Mouse (Mus musculus) embryonic facial prominence, embryonic 11.5 days (tissue): ENCODE measurements around the gene Rabep1. TPM values are rescaled to one million over a fixed set of nuclear protein-coding genes. Genes with fewer than 3 reads are reported as not detected.

Source experiments
- ATAC-seq: fragments of 200-750 bp; cut with Nextera tagmentation; replicated peaks from 2 replicates; pipeline ENCODE4 v1.8.0; 2017; ENCODE audit warnings: low read depth; ENCODE audit not compliant: insufficient number of reproducible peaks, low FRiP score, low TSS enrichment
- DNase-seq: peaks from one replicate; pipeline ENCODE4 v3.0.0-alpha.2; 2015; ENCODE audit warnings: low spot score
- H3K27ac ChIP-seq: fragments of 300-500 bp; sonication (generic); replicated peaks from 2 replicates; pipeline ENCODE4 v1.5.1; 2014; ENCODE audit warnings: mild to moderate bottlenecking, low read depth, low read length, control low read depth
- H3K27me3 ChIP-seq: fragments of 300-500 bp; sonication (generic); 2 replicates; pipeline ENCODE4 v1.6.1; 2014; ENCODE audit warnings: mild to moderate bottlenecking, low read length, moderate library complexity, mixed read lengths; ENCODE audit not compliant: control insufficient read depth, insufficient read depth
- H3K36me3 ChIP-seq: fragments of 300-500 bp; sonication (generic); replicated peaks from 2 replicates; pipeline ENCODE4 v1.6.1; 2014; ENCODE audit warnings: low read depth, mild to moderate bottlenecking, low read length, moderate library complexity, mixed read lengths; ENCODE audit not compliant: control insufficient read depth, insufficient read depth
- H3K4me1 ChIP-seq: fragments of 300-500 bp; sonication (generic); 2 replicates; pipeline ENCODE4 v1.6.1; 2014; ENCODE audit warnings: low read length, mixed read lengths; ENCODE audit not compliant: control insufficient read depth, insufficient read depth
- H3K4me2 ChIP-seq: fragments of 300-500 bp; sonication (generic); 2 replicates; pipeline ENCODE4 v1.6.1; 2014; ENCODE audit warnings: low read depth, mild to moderate bottlenecking, control low read depth, low read length, moderate library complexity
- H3K4me3 ChIP-seq: fragments of 300-500 bp; sonication (generic); 2 replicates; pipeline ENCODE4 v1.5.1; 2014; ENCODE audit warnings: low read depth, low read length, control low read depth
- H3K9ac ChIP-seq: fragments of 300-500 bp; sonication (generic); replicated peaks from 2 replicates; pipeline ENCODE4 v1.6.1; 2014; ENCODE audit warnings: mild to moderate bottlenecking, control low read depth, low read length
- H3K9me3 ChIP-seq: fragments of 300-500 bp; sonication (generic); replicated peaks from 2 replicates; pipeline ENCODE4 v1.6.1; 2016; ENCODE audit warnings: mild to moderate bottlenecking, low read length, inconsistent platforms, mixed read lengths; ENCODE audit not compliant: control insufficient read depth
- WGBS: fragments of 180-500 bp; shearing (Covaris S2); extraction: QIAGEN DNeasy Blood & Tissue Kit; methylation state at CpG from one replicate; pipeline ENCODE4 v1.1.7; 2014; 5-methylcytosine and 5-hydroxymethylcytosine counted together
- polyA plus RNA-seq: library from polyadenylated mRNA; unstranded; fragments of >200 nt; fragmentation: Nextera tagmentation; extraction: Ambion mirVana; gene quantifications from 2 replicates; pipeline ENCODE4 v1.2.1, GENCODE M21; 2014

The Rabep1 gene
- polyA plus RNA-seq, 1 experiment from 2014 or later = 36.6 TPM

GRCm38 (mm10) chr11:70960786-70961554 lies 116.4 kb downstream of the Rabep1 start:
- Histone ChIP-seq H3K9me3 (no peaks in the 10 kb centered on the region), H3K9ac (no peak overlapping the region), H3K27ac (no peak overlapping the region), H3K4me3 (no peak overlapping the region), H3K36me3 (peaks cover 20% of the 10 kb centered on the region), H3K27me3 (no peaks in the 10 kb centered on the region), H3K4me2 (no peak overlapping the region), H3K4me1 (no peaks in the 10 kb centered on the region)
- 94% methylated on average over 5 of the region's 5 CpGs for WGBS
- DNase-seq (no peak), ATAC-seq (no peak)

- no peak overlapping the region for H3K9ac ChIP-seq
- ATAC-seq (no peak), DNase-seq (no peak)
- no peak overlapping the region for H3K4me2 ChIP-seq
- no peaks in the 10 kb centered on the region for H3K27me3 ChIP-seq
- H3K9me3 ChIP-seq = no peaks in the 10 kb centered on the region
- H3K36me3 ChIP-seq = peaks cover 11% of the 10 kb centered on the region
- no peaks in the 10 kb centered on the region for H3K4me1 ChIP-seq
- no peak overlapping the region for H3K4me3 ChIP-seq
- H3K27ac ChIP-seq = no peak overlapping the region
- 75% methylated on average over 4 of the region's 4 CpGs for WGBS
Observed at GRCm38 (mm10) chr11:70964222-70964907, 119.8 kb downstream of the Rabep1 start.

GRCm38 (mm10) chr11:70969271-70969794 lies 124.8 kb downstream of the Rabep1 start:
- H3K4me2 ChIP-seq = peak overlapping the region; percentile 65
- no peaks in the 10 kb centered on the region for H3K9me3 ChIP-seq
- DNase-seq (peak; percentile 47), ATAC-seq (no peak)
- no peaks in the 10 kb centered on the region for H3K27me3 ChIP-seq
- H3K27ac ChIP-seq = peak overlapping the region; percentile 68; the same call in 1 of the 2 replicates
- H3K36me3 ChIP-seq = peaks cover 5% of the 10 kb centered on the region
- H3K4me1 ChIP-seq = no peaks in the 10 kb centered on the region
- WGBS = under 1% methylated on average over 25 of the region's 25 CpGs
- peak overlapping the region; percentile 93 for H3K4me3 ChIP-seq
- H3K9ac ChIP-seq = peak overlapping the region; percentile 96

- Histone ChIP-seq H3K27ac (peak within 1 kb of the TSS; percentile 68; the same call in 1 of the 2 replicates), H3K27me3 (no peaks in the 10 kb centered on the region), H3K4me3 (peak within 1 kb of the TSS; percentile 93), H3K9me3 (no peaks in the 10 kb centered on the region), H3K9ac (peak within 1 kb of the TSS; percentile 96), H3K36me3 (0 out of 2 replicates have a peak, but pooled peaks cover 2% of the 10 kb centered on the region), H3K4me2 (peak within 1 kb of the TSS; percentile 66), H3K4me1 (no peaks in the 10 kb centered on the region)
- ATAC-seq (peak; percentile 98), DNase-seq (peak; percentile 97)
- under 1% methylated on average over 43 of the region's 43 CpGs for whole genome bisulfite sequencing
Observed at GRCm38 (mm10) chr11:70969821-70970559, 125.4 kb downstream of the Rabep1 start, which contains the start of the genes Nup88 and Rpain. TSS of gene Nup88 (minus strand) at chr11:70969973. TSS of gene Rpain (plus strand) at chr11:70970213.

GRCm38 (mm10) chr11:70970560-70971540 lies 126.3 kb downstream of the Rabep1 start:
- Histone ChIP-seq H3K4me2 (peak overlapping the region; percentile 66), H3K4me3 (peak overlapping the region; percentile 93), H3K27me3 (no peaks in the 10 kb centered on the region), H3K9me3 (no peaks in the 10 kb centered on the region), H3K27ac (no peak overlapping the region), H3K36me3 (0 out of 2 replicates have a peak, but pooled peaks cover 2% of the 10 kb centered on the region), H3K9ac (peak overlapping the region; percentile 64), H3K4me1 (no peaks in the 10 kb centered on the region)
- ATAC-seq (peak; percentile 51), DNase-seq (peak; percentile 13)
- WGBS = 18% methylated on average over 24 of the region's 24 CpGs

GRCm38 (mm10) chr11:70972586-70972985 lies 128.0 kb downstream of the Rabep1 start:
- H3K36me3 ChIP-seq = peaks cover 6% of the 10 kb centered on the region
- DNase-seq = no peak
- no peaks in the 10 kb centered on the region for H3K4me1 ChIP-seq
- ATAC-seq = no peak
- no peak overlapping the region for H3K4me3 ChIP-seq
- H3K9ac ChIP-seq = no peak overlapping the region
- H3K4me2 ChIP-seq = no peak overlapping the region
- 59% methylated on average over 1 of the region's 1 CpGs for WGBS
- H3K27me3 ChIP-seq = no peaks in the 10 kb centered on the region
- H3K9me3 ChIP-seq = no peaks in the 10 kb centered on the region
- H3K27ac ChIP-seq = no peak overlapping the region

GRCm38 (mm10) chr11:70973947-70974346 lies 129.4 kb downstream of the Rabep1 start:
- Histone ChIP-seq H3K36me3 (peaks cover 8% of the 10 kb centered on the region), H3K4me3 (no peak overlapping the region), H3K27me3 (no peaks in the 10 kb centered on the region), H3K9ac (no peak overlapping the region), H3K4me1 (no peaks in the 10 kb centered on the region), H3K27ac (no peak overlapping the region), H3K9me3 (no peaks in the 10 kb centered on the region), H3K4me2 (no peak overlapping the region)
- DNase-seq (peak; percentile 38), ATAC-seq (no peak)
- 75% methylated on average over 4 of the region's 4 CpGs for WGBS
